Mouse (Mus musculus): ENCODE results near the gene 6030458C11Rik. TPM values are rescaled to one million over a fixed set of nuclear protein-coding genes. Genes with fewer than 3 reads are reported as not detected.

The 6030458C11Rik gene
- total RNA-seq (2021) = 10 to 100 TPM; 11.5 to 13.9 TPM
- polyA plus RNA-seq (2012; rRNA removed) = 8.8 and 10.8 TPM in 2 replicates
- long read RNA-seq, transcript 6030458C11Rik-201 (9 exons, 3,966 nt) = major isoform, 10 of 12 reads
- long read RNA-seq, partial matches to known transcripts = 0 of 12 reads
- long read RNA-seq, other reads (novel, unspliced or antisense) = 2 of 12 reads

DNA sequence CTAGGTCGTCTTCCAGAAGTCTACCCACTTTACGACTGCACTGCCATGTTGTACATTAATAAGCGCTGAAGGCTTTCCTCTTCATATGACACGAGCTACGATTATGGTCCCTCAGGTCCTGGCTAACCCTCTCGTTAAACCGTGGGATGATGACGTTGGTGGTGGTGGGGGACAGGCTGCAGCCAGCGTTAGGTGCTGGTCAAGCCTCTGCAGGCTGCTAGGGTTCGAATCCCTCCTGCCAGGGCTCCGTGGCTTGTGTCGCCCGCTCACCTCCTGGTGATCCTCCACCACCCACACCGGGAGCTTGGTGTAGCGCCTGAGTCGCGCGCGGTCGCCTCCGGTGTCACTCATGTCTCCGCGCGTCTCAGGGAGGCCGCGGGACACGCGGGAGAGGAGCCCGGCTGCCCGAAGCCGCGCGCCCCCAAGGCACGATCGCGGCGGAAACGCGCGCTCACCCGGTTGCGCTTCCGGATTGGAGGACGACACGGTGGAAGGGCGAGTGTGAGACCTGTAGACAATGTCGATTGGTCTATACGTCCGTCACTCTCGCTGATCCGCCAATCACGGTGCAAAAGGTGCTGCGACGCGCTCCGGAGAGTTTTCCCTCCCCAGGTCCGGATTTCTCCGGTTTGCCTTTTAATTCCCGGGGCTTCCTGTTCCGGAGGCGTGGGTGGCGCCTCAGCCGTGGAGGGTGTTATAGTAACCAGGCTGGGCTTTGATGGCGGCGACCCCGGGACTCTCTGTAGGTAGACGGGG is at the start of gene 6030458C11Rik, which contains the start of gene Drosha:
TSS of gene 6030458C11Rik (minus strand) at position 453 of the 756 bp plus-strand sequence.
TSS of gene Drosha (plus strand) at position 619 of the 756 bp plus-strand sequence.
- peak; percentile 99 for DNase-seq

DNA sequence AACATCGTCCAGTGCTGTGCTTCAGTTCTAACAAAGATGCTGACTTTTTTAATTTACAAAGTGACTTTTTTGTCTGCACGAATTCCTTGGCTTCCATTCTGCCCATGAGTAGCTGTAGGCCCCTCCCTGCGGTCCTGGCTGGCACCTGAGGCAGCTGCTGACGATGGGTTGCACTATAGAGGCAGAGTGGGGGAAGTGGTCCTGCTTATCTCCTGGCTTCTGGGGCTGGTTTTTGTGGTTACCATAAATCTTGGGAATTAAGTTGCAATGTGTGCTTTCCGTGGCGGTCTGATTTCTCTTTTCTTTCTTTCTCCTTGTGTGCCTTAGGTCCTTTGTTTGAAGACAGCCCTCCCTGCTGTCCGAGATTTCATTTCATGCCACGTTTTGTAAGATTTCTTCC is 42.8 kb upstream of the 6030458C11Rik start:
- DNase-seq = no peak

DNA sequence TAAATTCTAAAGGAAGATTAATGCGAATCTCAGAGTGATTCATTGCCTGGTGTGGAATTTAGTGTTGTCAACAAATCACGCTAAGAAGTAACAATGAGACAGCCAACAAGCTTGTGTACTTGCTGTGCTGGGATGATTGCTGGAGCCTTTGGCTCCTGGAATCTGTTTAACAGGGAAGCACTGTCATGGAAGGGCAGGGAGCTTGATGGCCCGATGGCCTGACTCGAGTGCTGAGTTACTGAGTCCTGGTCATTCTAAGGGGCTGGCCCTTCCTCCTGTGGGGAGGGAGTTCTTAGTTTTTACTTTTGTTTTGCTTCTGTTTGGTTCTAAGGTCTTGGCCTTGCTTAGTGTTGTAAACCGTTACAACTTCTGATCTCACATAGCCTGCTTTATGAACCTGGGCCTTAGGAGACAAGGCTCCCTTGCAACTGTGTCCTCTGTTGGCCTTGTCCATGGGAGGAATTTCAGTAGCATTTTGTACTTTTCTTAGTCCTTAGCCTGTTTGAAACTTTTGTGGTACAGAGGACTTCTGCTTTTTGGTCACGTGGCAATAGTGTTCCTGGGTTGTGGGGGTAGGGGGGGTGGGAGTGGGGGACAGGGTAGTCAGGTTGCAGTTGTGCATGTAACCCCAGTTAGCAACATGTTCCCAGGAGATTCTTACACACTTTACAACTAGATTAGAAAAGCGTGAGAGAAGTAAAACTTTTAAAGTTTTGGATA is 41.3 kb upstream of the 6030458C11Rik start:
- DNase-seq = no peak

DNA sequence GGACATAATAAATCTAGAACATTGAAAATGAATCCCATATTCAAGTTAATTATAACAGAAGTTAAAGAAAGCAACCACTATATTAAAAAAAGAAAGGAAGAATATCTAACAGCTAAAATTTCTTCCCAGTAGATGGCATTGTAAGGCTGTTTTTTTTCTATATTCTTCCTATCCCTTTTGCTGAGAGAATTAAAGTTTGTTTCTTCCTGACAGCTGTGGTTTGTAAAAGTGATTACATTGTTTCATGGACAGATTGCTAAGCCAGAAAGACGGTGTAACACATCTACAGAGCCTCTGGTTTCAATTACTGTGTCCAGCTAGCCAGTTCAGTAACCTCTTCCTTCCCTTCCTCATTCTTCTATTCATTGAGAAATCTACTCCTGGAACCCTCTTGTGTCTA is 39.2 kb upstream of the 6030458C11Rik start:
- DNase-seq = no peak

DNA sequence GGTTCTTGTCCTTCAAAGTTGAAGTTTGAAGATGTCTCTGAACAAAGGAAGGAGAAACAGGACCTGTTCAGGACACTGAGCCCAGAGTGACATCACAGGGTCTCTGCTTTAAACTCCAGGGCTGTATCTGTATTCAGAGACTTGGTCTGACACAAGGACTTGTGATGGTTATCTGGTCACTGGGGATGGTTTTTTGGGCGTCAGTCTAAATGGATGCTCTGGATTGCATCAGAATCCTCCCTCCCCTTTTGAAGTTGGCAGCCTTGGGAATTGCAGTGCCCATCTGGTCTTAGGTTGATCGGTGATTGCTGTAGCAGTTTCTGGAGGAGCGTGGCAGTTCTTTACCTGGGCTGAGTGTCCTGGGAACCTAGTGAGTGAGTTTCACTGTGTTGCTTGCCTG is 37.6 kb upstream of the 6030458C11Rik start:
- no peak for DNase-seq

DNA sequence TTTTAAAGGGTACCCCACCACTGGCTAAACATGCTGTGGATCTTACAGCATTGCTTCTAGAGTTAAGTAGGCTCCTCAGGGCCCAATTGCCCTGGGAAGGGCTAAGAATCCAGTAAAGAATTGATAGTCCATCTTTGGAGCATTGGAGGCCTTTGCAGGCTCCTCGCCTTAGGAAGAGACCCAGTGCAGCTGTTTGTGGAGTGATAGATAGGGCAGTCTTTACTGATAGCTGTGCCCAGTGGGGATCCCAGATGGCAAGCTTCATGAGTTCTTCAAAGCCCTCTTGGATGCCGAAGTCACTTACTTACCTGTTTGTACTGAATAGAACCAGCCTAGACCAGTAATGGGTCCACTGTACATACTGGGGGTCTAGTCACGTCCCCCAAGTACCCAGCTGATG is 34.2 kb upstream of the 6030458C11Rik start:
- DNase-seq = no peak

DNA sequence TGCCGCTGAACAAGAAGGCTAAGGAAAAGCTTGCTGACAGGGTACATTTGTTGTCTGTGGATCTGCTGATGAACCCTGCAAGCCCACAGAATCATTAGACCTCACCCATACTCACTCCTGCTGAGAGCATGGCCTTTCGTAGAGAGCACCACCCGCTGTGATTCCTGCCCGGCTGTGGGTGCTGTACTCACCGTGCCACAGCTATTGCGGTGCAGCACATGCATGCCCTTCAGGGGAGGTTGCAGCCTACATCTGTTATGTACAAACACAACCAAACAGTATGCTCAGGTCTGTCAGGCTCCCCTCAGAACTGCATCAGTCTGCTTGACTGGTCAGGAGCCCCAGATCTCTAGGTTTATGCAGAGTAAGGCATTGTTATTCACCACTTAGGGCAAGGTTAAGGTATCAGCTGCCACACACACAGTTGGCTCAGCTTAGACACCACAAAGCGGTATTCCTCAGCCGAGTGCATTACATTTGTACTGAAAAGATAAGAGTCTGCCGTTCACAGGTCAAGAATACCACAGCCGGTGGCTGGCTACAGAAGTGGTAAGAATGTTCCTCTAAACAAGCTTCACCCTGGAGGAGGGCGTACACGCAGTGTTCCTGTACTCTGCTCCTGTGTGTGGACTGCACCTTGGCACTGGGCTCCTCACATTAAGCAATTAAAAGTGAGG is 33.5 kb upstream of the 6030458C11Rik start:
- DNase-seq = no peak

DNA sequence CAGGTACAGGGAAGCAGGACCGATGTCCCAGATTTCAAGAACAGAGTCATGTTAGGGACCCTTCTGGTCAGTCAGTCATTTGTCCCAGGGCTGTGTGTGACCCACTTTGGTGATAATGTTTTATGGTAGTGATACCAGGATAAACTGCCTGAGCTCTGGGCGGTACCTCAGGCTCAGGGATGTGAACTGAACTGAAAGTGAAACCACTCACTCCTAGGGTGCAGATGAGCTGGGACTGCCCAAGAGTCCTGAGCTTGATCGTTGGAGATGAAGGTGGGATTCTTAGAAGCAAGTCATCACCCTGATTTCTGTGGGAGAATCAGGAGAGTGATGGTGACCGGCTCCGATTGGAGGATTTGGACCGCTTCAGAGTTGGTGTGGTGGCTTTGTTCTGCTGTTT is 32.3 kb upstream of the 6030458C11Rik start:
- DNase-seq = no peak

DNA sequence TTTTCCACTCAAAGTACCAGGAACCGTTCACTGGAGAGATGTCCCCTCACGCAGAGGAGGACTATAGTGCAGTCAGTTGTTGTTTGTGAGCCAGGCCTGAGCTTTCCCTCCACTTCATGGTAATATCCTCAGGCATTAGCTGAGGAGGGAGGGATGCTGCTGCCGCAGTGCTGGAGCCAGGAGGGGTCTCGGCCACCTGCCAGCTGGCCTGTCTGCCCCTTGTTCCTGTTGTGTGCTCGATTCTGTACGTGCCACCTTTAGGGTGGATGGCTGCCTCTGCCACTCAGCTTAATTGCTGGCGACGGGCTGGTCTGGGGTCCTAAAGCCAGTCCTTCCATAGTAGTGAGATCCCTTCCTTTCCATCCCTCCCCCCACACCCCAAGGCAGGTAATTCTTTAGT is 29.0 kb upstream of the 6030458C11Rik start:
- DNase-seq = no peak

DNA sequence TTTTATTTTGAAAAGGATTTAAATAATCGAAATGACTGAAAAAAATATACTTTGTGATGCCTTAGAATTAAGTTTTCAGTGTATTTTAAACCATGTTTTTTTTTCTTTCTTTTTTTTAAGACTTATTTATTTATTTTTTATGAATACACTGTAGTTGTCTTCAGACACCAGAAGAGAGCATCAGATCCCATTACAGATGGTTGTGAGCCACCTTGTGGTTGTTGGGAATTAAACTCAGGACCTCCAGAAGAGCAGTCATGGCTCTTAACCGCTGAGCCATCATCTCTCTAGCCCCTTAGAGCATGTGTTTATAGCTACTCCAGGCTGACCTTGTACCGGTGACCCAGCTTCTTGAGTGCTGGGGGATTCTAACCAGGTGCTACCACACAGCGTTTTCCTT is 24.9 kb upstream of the 6030458C11Rik start:
- no peak for DNase-seq

DNA sequence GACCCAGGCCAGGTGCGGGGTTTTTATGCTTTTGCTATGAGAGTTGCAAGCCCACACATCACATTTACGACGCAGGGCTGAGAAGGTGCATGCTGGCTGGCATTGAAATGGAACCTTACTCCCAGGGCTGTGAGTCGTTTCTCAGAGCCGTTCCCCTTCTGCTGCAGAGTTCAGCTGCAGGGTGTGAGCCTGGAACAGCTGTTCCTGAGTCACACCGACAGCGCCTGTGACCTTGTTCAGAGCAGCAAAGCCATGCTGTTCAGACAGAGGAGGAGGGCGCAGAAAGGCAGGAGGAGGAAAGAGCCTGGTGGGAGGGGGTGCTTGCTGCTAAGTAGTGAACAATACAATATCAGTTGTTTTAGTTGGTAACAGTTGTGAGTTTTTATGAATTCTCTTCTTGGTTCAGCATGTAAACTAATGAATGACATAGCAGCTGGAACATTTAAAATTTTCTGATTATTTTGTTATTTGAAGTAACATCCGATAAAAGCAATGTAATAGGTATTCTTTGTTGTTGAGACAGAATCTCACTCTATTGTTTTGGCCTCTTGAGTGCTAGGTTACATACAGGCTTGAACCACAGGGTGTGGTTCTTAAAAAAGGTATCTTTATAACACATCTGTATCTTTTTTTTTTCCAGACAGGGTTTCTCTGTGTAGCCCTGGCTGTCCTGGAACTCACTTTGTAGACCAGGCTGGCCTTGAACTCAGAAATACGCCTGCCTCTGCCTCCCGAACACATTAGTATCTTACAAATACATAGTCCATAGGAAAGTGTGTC is 23.9 kb upstream of the 6030458C11Rik start:
- peak; percentile 51 for DNase-seq

DNA sequence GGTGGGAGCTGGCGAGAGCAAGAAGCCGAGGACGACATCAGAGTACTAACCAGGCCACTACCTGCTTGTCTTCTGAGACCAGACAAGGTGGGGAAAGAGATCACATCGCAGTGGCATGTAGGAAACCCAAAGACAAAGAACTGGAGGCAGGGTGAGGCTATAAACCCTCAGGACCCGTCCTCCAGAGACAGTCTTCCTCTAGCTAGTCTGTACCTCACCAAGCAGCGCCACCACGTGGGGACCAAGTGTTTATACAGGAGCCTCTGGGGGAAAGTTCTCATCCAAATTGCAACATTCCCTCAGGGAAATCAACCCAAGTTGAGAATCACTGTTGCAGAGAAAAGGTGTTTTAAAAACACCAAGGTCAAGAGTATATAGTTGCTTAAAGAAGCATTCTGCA is 18.4 kb upstream of the 6030458C11Rik start:
- DNase-seq = no peak

DNA sequence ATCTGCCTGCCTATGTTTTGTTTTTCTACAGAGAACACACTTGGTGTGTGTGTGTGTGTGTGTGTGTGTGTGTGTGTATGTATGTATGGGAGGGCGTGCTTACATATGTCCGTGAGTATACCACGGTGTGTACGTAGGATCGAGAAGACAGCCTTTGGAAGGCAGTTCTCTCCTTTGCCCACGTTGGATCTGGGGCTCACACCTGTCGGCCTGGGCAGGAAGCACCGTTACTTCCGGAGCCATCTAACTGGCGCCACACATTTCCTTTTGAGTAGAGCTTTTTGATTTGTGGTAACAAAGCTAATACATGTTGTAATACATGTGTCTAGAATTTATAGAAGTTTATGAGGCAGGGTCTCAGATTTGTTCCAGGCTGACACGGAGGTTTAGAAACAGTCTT is 16.3 kb upstream of the 6030458C11Rik start:
- DNase-seq = no peak

DNA sequence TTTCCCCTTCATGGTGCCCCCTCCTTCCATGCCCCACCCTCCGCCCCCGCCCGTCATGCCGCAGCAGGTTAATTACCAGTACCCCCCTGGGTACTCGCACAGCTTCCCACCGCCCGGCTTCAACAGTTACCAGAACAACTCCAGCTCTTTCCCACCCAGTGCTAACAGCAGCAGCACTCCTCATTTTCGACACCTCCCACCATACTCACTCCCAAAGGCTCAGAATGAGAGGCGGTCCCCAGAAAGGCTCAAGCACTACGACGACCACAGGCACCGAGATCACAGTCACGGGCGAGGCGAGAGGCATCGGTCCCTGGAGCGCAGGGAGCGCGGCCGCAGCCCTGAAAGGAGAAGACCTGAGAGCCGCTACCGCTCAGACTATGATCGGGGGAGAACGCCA is 9.8 kb upstream of the 6030458C11Rik start:
- DNase-seq = no peak

DNA sequence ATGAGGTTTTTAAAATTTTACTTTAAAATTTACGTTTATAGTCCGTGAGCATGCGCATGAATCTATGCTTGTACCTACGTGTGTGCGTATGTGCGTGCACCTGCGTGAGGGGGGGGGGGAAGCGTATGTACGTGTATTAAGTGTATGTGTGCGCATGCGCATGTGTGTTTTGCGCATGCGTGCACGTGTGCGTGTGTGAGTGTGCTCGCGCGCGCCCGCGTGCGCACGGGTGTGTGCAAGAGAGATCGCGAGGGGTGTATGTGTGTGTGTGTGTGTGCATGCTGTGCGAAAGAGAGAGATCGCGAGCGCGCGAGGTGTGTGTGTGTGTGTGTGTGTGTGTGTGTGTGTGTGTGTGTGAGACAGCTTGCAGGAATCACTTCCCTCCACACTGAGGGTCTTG is 8.9 kb upstream of the 6030458C11Rik start:
- no peak for DNase-seq

DNA sequence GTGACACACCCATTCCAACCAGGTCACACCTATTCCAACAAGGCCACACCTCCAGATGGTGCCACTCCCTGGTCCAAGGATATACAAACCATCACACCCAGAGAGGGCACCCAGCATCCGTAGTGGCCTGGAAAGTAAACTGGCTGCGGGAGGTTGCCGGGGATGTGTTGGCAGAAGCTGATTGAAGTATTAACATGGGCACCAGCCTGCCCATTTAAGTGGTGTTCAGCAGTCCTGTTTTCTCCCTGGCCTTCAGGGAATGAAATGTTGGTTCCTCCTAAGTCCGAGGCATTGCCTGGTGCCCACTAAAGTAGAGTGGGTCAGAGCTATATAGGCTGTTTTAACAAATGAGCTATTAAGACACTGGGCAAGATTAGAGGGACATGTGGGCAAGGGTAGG is 8.2 kb upstream of the 6030458C11Rik start:
- DNase-seq = no peak

DNA sequence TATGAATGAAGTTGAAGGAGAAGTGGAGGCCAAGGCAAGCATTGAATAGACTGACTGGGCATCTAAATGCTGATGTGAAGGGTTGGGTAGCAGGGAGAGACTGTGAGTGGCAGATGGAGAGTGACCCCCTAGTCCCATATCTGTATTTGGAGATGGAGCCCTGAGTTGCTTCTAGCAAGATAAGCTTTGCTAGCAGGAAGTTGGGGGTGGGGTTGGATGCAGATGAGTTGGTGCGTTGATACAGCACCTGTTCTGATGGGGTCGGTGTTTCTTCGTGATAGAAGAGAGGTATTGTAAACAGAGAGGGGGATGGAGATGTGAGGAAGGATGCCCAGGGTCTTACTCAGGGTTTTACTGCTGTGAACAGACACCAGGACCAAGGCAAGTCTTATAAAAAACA is 5.4 kb upstream of the 6030458C11Rik start:
- DNase-seq = no peak

DNA sequence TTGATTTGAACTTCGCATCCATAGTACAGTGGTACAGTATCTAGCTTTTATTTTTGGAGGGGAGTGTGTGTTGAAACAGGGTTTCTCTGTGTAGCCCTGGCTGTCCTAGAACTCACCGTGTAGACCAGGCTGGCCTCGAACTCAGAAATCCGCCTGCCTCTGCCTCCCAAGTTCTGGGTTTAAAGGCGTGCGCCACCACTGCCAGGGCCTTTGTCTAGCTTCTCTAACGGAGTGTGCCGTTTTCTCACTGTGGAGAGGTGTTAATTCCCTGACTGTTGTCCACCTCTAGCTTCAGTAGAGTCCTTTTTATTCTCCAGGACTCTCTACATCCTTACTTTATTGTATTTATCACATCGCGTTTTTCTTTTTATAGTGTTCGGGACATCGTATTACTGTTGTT is 959 bp upstream of the 6030458C11Rik start:
- DNase-seq = no peak

DNA sequence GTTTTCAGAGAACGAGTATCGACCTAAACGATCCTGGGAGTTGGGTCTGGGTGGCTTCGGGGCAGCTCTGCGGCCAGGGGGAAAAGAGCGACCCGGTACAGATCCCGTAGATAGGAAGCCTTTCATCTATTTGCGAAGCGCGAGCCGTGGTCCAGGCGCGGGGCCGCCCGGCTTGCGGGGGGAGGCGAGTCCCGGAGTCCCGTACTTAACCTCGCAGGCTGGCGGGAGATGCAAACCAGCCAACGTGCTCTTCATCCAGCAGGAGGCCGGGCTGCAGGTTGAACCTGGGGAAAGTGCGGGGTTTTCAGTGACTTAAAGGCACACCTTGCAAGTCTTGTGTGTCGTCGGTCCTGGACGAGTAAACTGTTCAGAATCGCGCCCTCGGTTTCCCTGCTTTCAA is 516 bp upstream of the 6030458C11Rik start:
- no peak for DNase-seq

DNA sequence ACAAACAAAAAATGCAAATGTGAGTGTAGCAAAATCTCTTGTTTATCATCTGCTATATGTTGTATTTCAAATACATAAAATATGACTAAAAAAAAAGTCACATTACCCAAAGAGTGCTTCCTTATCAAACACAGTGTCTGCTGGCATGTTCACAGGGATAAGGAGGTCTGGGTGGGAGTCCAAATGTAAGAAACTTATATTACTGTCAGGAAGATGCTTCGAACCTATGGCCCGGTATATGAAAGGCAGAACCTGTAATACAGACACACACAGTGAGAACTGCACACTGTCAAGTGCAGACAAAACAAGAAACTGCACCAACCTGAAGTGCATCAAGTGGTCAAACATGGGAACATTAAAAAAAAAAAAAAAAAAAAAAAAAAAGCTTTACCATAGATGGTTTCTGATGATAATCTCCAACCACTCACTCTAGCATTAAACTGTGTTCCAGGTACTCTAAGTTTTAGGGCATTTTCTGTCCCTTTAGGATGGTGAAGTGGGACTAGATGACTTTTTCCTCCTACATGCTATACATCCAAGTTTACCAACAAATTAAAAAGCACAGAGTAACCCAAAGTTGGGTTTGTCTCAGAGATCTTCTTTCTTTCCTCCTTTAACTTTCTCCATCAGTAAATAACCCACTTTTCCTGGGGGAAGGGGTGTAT is 862 bp downstream of the 6030458C11Rik start:
- no peak for DNase-seq
